Mouse (Mus musculus) neural tube, embryonic 12.5 days (tissue): ENCODE results near the gene 0610030E20Rik. TPM values are rescaled to one million over a fixed set of nuclear protein-coding genes. Genes with fewer than 3 reads are reported as not detected.

Source experiments
- ATAC-seq: fragments of 200-750 bp; cut with Nextera tagmentation; 2 replicates; pipeline ENCODE4 v1.8.0; 2017; ENCODE audit warnings: low read depth, mild to moderate bottlenecking, moderate TSS enrichment, moderate library complexity; ENCODE audit not compliant: low FRiP score
- H3K27ac ChIP-seq: fragments of 300-500 bp; sonication (generic); 2 replicates; pipeline ENCODE4 v1.5.1; 2016
- H3K27me3 ChIP-seq: fragments of 300-500 bp; sonication (generic); replicated peaks from 2 replicates; pipeline ENCODE4 v1.6.1; 2016; ENCODE audit warnings: mild to moderate bottlenecking
- H3K36me3 ChIP-seq: fragments of 300-500 bp; sonication (generic); 2 replicates; pipeline ENCODE4 v1.6.1; 2016; ENCODE audit warnings: mild to moderate bottlenecking
- H3K4me1 ChIP-seq: fragments of 300-500 bp; sonication (generic); 2 replicates; pipeline ENCODE4 v1.6.1; 2016
- H3K4me2 ChIP-seq: fragments of 300-500 bp; sonication (generic); replicated peaks from 2 replicates; pipeline ENCODE4 v1.6.1; 2016; ENCODE audit warnings: mild to moderate bottlenecking
- H3K4me3 ChIP-seq: fragments of 300-500 bp; sonication (generic); 2 replicates; pipeline ENCODE4 v1.5.1; 2016
- H3K9ac ChIP-seq: fragments of 300-500 bp; sonication (generic); 2 replicates; pipeline ENCODE4 v1.6.1; 2016; ENCODE audit warnings: mild to moderate bottlenecking
- H3K9me3 ChIP-seq: fragments of 300-500 bp; sonication (generic); 2 replicates; pipeline ENCODE4 v1.6.1; 2016; ENCODE audit warnings: mild to moderate bottlenecking
- WGBS: fragments of 180-500 bp; shearing (Covaris S2); methylation state at CpG from one replicate; pipeline ENCODE4 v1.1.7; 2016; 5-methylcytosine and 5-hydroxymethylcytosine counted together
- polyA plus RNA-seq: library from polyadenylated mRNA; unstranded; fragments of >200 nt; fragmentation: Nextera tagmentation; extraction: Ambion mirVana; gene quantifications from 2 replicates; pipeline ENCODE4 v1.2.1, GENCODE M21; 2016

Gene 0610030E20Rik
- polyA plus RNA-seq, 1 experiment from 2014 or later: 24.8 TPM

DNA sequence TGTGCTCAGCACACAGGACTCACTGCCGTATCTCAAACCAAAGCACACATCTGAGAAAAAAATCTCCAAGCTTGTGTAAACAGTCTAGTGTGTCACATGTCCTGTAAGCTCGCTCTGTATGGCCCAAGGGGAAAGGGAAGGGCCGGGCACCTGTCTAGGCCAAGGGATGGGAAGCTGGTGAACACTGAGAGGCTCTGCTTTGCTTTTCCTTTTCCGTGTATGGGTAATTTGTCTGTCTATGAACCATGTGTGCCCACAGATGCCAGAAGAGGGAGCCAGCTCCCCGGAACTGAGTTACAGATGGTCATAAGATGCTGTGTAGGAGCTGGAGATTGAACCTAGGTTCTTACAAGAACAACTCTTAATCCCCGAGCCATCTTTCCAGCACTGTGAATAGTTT, 20.8 kb upstream of the 0610030E20Rik start:
- Histone ChIP-seq H3K36me3 (peaks cover 90% of the 10 kb centered on the region), H3K27ac (no peak overlapping the region), H3K9me3 (no peaks in the 10 kb centered on the region), H3K27me3 (no peaks in the 10 kb centered on the region), H3K9ac (no peak overlapping the region), H3K4me2 (no peak overlapping the region), H3K4me3 (no peak overlapping the region), H3K4me1 (no peaks in the 10 kb centered on the region)
- no peak for ATAC-seq
- 86% methylated on average over 6 of the region's 6 CpGs for WGBS

DNA sequence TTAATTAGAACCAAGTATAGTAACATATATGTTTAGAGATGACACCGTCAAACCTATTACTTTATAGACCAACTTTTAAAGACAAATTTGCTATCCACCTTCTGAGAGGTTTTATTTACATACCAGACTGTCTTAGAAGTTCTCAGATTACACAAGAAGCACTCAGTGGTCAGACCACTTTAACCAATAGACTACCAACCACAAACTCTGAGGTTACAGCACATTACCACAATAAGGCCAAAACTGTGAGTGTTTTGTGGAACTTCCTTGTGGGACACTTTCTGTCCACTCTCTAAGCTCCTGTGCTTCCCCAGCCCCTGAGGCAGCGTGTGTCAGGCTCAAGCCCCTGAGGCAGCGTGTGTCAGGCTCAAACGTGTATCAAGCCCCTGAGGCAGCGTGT, 18.1 kb upstream of the 0610030E20Rik start:
- H3K27me3 ChIP-seq: no peaks in the 10 kb centered on the region
- H3K27ac ChIP-seq: no peak overlapping the region
- no peaks in the 10 kb centered on the region for H3K4me1 ChIP-seq
- H3K4me2 ChIP-seq: no peak overlapping the region
- H3K9ac ChIP-seq: no peak overlapping the region
- WGBS: 97% methylated on average over 5 of the region's 5 CpGs
- peaks cover 87% of the 10 kb centered on the region for H3K36me3 ChIP-seq
- ATAC-seq: no peak
- no peaks in the 10 kb centered on the region for H3K9me3 ChIP-seq
- H3K4me3 ChIP-seq: no peak overlapping the region

DNA sequence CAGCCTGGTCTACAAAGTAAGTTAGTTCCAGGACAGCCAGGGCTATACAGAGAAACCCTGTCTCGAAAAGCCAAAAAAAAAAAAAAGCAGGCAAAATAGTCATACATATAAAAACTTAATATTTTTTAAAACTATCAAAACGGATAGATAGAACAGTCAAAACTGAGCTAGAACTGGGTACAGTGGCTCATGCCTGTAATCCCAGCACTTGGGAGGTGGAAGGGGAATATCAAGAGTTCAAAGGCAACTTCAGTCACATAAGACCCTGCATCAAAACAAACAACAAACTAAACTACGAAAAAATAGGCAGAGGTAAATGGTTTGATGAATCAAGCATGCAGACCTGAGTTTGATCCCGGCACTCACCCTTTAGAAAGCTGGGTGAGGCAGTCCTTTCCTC, 17.0 kb upstream of the 0610030E20Rik start:
- peaks cover 86% of the 10 kb centered on the region for H3K36me3 ChIP-seq
- 99% methylated on average over 4 of the region's 4 CpGs for WGBS
- no peak overlapping the region for H3K27ac ChIP-seq
- no peaks in the 10 kb centered on the region for H3K4me1 ChIP-seq
- no peaks in the 10 kb centered on the region for H3K27me3 ChIP-seq
- no peak for ATAC-seq
- no peak overlapping the region for H3K4me2 ChIP-seq
- no peak overlapping the region for H3K4me3 ChIP-seq
- no peak overlapping the region for H3K9ac ChIP-seq
- H3K9me3 ChIP-seq: no peaks in the 10 kb centered on the region

DNA sequence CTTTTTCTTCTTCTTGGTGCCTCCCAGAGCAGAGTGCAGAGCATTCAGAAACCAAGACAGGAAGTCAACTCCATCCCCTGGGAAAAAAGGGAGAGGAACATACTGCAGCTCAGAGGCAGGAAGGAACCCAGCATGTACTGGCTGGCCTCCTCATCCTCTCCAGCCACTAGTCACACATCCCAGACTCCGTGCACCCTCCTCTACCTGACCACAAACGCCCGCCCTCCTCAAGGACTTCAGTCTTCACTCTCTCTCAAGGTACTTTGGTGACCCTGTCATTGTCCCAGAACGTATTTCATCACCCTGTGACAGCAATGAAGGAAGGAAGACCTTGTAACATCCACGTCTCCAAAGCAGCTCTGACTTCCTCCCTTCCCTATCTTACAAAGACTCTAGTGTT, 14.0 kb upstream of the 0610030E20Rik start:
- H3K27ac ChIP-seq: no peak overlapping the region
- no peaks in the 10 kb centered on the region for H3K27me3 ChIP-seq
- H3K9ac ChIP-seq: no peak overlapping the region
- H3K4me2 ChIP-seq: no peak overlapping the region
- no peak for ATAC-seq
- WGBS: 85% methylated on average over 5 of the region's 5 CpGs
- H3K36me3 ChIP-seq: peaks cover 90% of the 10 kb centered on the region
- no peaks in the 10 kb centered on the region for H3K9me3 ChIP-seq
- no peaks in the 10 kb centered on the region for H3K4me1 ChIP-seq
- no peak overlapping the region for H3K4me3 ChIP-seq

DNA sequence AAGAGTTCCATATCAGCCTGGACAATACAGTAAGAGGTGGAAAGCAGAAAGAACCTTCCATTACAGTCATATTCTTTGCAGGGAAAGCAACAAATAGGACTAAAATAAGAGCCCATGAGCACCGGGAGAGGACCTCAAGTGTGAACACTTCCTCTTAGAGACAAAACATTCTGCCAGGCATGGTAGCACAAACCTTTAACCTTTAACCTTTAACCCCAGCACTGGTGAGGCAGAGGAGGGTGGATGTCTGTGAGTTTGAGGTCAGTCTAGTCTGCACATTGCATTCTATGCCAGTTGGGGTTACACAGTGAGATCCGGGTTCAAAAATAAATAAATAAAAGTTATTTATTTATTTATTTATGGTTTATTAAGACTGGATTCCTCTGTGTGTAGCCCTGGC, 6.6 kb upstream of the 0610030E20Rik start:
- WGBS: 80% methylated on average over 2 of the region's 2 CpGs
- Histone ChIP-seq H3K4me2 (no peak overlapping the region), H3K36me3 (peaks cover 51% of the 10 kb centered on the region), H3K4me3 (no peak overlapping the region), H3K9me3 (no peaks in the 10 kb centered on the region), H3K27ac (no peak overlapping the region), H3K4me1 (peaks cover 11% of the 10 kb centered on the region), H3K27me3 (no peaks in the 10 kb centered on the region), H3K9ac (no peak overlapping the region)
- ATAC-seq: no peak

DNA sequence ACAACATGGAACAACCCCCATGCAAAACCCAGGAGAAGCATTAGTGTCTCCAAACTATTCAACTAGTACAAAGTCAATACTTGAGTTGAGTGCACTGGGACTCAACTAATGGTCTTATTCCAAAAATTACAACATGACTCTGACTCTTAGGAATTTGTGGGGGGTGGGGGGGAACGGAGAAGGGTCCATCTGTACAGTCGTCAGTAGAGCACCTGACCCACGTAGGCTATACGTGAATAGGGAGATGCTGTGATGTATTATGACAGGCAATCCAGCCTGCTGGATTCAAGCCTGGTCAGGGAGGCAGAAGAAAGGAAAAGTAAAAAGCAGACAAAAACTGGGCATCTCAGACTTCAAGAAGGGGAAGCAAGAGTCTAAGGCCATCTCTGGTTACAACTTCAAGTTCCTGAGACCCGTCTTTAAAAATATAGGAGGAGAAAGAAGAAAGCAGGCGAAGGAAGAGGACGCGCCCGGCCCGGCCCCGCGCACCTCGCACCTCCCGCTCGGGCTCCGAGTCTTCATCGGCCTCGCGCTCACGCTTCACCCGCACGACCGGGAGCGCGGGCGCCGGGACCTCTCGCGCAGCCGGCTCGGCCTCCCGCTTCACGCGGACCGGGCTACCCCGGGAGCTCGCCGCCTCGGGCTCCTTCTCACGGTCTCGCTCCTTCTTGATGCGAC, 2.6 kb upstream of the 0610030E20Rik start:
- Histone ChIP-seq H3K27ac (no peak overlapping the region), H3K27me3 (no peaks in the 10 kb centered on the region), H3K4me2 (peak overlapping the region; percentile 75), H3K4me1 (peaks cover 34% of the 10 kb centered on the region), H3K9me3 (no peaks in the 10 kb centered on the region), H3K4me3 (peak overlapping the region; percentile 80), H3K36me3 (peaks cover 24% of the 10 kb centered on the region), H3K9ac (peak overlapping the region; percentile 89)
- under 1% methylated on average over 42 of the region's 42 CpGs for WGBS
- ATAC-seq: peak; percentile 55

DNA sequence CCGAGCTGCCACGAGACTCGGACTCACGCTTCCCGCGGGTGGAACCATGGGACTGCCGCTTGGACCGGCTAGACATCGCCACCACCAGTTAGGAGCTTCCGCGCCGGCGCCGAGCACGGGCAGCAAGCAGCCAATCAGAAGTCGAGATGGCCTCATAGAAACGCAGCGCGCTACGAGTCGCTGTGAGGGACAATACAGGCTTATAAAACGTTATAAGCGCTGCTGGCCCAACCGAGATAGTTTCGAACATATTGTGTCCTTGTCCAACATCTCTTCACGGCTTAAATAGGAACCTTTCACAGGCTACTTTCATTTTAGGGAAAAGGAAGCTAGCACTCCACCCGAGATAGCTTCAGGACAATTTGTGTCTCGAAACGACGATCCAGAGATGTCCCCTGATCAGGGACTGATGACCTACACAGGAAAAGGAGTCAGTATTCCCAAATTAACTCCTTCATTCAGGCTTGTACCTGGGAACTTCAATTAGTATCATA, 2.0 kb upstream of the 0610030E20Rik start, which contains the start of gene Usp39:
Gene Usp39 (minus strand): TSS at position 111 of the 494 bp plus-strand sequence.
- H3K4me1 ChIP-seq: peaks cover 34% of the 10 kb centered on the region
- no peaks in the 10 kb centered on the region for H3K9me3 ChIP-seq
- peak; percentile 84 for ATAC-seq
- H3K9ac ChIP-seq: peak within 1 kb of the TSS; percentile 89
- peaks cover 24% of the 10 kb centered on the region for H3K36me3 ChIP-seq
- under 1% methylated on average over 30 of the region's 30 CpGs for WGBS
- no peak within 1 kb of the TSS for H3K27ac ChIP-seq
- no peaks in the 10 kb centered on the region for H3K27me3 ChIP-seq
- H3K4me3 ChIP-seq: peak within 1 kb of the TSS; percentile 80
- peak within 1 kb of the TSS; percentile 90 for H3K4me2 ChIP-seq

DNA sequence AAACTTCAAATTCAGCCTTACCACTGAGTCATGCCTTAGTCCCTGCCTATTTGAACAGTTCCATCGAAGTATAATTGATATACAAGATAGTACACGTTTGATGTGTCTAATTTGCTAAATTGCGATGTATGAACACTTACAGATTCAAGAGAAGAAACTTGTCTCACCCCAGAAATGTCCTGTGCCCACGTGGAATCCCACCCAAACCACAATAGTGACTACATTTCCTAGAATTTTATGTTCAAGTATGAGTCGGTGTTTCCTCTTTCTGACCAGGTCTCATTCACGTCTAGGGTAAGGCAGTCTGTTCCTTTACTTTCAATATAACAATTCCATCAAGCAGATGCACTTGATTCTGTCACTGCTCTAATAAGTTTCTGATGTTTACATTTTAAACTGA, 1.5 kb upstream of the 0610030E20Rik start:
- Histone ChIP-seq H3K4me3 (peak overlapping the region; percentile 80), H3K4me2 (peak overlapping the region; percentile 75), H3K4me1 (peaks cover 34% of the 10 kb centered on the region), H3K27me3 (no peaks in the 10 kb centered on the region), H3K9me3 (no peaks in the 10 kb centered on the region), H3K9ac (no peak overlapping the region), H3K27ac (no peak overlapping the region), H3K36me3 (peaks cover 30% of the 10 kb centered on the region)
- WGBS: 56% methylated on average over 6 of the region's 6 CpGs
- no peak for ATAC-seq

DNA sequence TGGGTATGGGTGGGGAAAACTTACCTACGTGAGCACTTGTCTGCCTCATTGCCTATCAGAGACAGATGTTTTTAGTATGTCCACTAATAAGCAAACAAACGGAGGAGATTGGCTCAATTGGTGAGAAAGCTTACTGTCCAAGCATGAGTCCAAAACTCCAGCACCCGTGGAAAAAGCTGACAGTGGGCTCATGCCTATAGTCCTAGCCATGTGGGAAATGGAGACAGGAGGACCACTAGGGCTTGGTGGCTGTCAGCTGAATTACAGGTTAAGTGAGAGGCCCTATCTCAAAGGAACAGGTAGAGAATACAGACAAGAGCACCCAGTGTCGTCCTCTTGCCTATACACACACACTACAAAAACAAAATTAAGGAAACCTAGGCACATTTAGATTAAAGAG, 856 bp upstream of the 0610030E20Rik start:
- peaks cover 34% of the 10 kb centered on the region for H3K4me1 ChIP-seq
- no peak overlapping the region for H3K9ac ChIP-seq
- peaks cover 33% of the 10 kb centered on the region for H3K36me3 ChIP-seq
- H3K27me3 ChIP-seq: no peaks in the 10 kb centered on the region
- WGBS: 83% methylated on average over 4 of the region's 4 CpGs
- H3K4me3 ChIP-seq: no peak overlapping the region
- H3K4me2 ChIP-seq: peak overlapping the region; percentile 90; the same call in 1 of the 2 replicates
- no peak overlapping the region for H3K27ac ChIP-seq
- ATAC-seq: no peak
- H3K9me3 ChIP-seq: no peaks in the 10 kb centered on the region

DNA sequence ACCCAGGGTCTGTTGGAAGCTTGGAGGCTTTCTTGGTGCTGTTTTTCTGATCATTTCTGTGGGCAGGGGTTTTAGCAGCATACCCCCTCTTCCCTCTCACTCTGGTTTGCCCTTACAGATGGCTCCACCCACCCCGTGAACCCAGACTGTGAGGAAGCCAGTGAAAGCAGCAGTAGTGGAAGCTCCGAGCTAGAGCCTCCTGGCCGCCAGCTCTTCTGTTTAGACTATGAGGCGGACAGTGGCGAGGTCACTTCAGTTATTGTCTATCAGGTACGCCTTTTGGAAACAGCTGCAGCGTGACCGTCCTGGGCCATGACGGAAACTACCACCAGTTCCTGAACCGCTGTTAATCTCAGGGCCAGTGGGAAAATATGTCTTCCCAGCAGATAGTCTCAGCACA, 1.3 kb downstream of the 0610030E20Rik start:
- peaks cover 27% of the 10 kb centered on the region for H3K36me3 ChIP-seq
- no peaks in the 10 kb centered on the region for H3K27me3 ChIP-seq
- H3K9me3 ChIP-seq: no peaks in the 10 kb centered on the region
- 83% methylated on average over 10 of the region's 10 CpGs for WGBS
- peak overlapping the region; percentile 90 for H3K4me2 ChIP-seq
- peaks cover 33% of the 10 kb centered on the region for H3K4me1 ChIP-seq
- H3K4me3 ChIP-seq: 0 out of 2 replicates have a peak overlapping the region, but pooled peaks have one; percentile 95
- no peak overlapping the region for H3K27ac ChIP-seq
- H3K9ac ChIP-seq: no peak overlapping the region; the same call in 1 of the 2 replicates
- ATAC-seq: no peak

DNA sequence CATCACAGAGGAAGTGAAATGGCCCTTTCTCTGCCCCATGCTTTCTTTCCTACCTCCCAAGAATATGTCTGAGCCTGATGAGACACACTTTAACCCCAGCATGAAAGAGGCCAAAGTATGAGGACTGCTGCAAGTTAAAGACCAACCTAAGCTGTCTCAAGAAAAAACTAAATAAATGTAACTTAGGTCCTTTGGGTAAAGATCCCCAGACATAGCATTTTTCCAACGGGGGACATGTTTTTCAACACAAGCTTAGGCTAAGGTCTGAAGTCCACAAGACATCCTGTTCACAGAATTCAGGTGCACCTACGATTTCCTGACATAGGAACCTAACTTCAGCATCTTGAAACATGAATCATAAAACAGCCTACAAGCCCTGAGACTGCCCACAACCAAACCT, 3.1 kb downstream of the 0610030E20Rik start:
- H3K9me3 ChIP-seq: no peaks in the 10 kb centered on the region
- no peaks in the 10 kb centered on the region for H3K27me3 ChIP-seq
- no peak overlapping the region for H3K4me2 ChIP-seq
- no peak overlapping the region for H3K9ac ChIP-seq
- H3K27ac ChIP-seq: no peak overlapping the region
- 95% methylated on average over 2 of the region's 2 CpGs for WGBS
- H3K4me3 ChIP-seq: no peak overlapping the region
- peaks cover 30% of the 10 kb centered on the region for H3K4me1 ChIP-seq
- no peak for ATAC-seq
- peaks cover 27% of the 10 kb centered on the region for H3K36me3 ChIP-seq

DNA sequence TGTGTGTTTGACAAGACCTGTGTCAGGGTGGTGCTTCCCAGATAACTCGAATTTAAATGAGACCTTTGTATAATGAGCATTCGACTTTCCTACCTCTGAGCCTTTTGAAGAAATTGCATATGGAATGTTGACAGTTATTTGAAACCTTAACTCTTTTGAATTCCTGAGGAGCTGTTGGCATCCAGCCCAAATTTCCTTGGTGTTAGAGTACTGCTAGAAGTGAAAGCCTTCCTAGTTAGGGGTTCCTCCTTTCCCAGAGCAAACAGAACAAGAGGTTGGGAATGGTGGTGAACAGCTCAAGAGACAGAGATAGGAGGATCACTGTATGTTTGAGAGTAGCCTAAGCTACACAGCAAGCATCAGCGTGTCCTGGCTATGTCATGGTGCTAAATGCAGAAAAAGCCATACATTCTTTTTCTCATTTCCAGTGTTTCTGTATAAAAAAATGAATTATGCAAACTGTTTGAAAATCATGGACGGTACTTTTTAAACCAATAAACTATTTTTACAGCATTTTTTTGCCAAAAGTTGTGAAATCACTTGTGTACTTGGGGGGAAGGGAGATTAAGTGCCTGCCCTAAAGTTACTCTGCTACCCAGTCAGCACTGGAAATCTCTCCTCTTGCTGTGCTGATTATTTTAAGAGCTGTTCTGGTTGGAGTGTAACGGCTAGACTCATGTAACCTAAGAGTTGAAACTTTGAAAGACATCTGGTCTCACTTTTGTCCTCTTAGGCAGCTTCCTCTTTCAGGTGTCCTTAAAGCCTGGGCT, 5.7 kb downstream of the 0610030E20Rik start:
- WGBS: 78% methylated on average over 5 of the region's 5 CpGs
- ATAC-seq: no peak
- H3K27ac ChIP-seq: no peak overlapping the region

More for the DNA sequence above, 5.7 kb downstream of the 0610030E20Rik start:
- Histone ChIP-seq H3K4me2 (no peak overlapping the region), H3K27me3 (no peaks in the 10 kb centered on the region), H3K9me3 (no peaks in the 10 kb centered on the region), H3K9ac (no peak overlapping the region), H3K36me3 (peaks cover 31% of the 10 kb centered on the region), H3K4me1 (peaks cover 29% of the 10 kb centered on the region), H3K4me3 (no peak overlapping the region)
